Mouse (Mus musculus) hindbrain, postnatal 0 days (tissue): ENCODE data around the gene Thoc7. TPM values are rescaled to one million over a fixed set of nuclear protein-coding genes. Genes with fewer than 3 reads are reported as not detected.
"Not testable (repeated sequence)": the region's sequence is repeated elsewhere in the genome, so short reads cannot be mapped to it uniquely, and the experiment has no call there.

ENCODE experiments used
- ATAC-seq: fragments of 200-750 bp; cut with Nextera tagmentation; 2 replicates; pipeline ENCODE4 v1.8.0; 2017; ENCODE audit warnings: mild to moderate bottlenecking, moderate TSS enrichment, moderate library complexity
- DNase-seq: peaks from one replicate; pipeline ENCODE4 v3.0.0-alpha.2; 2015; ENCODE audit warnings: low spot score
- H3K27ac ChIP-seq: fragments of 300-500 bp; sonication (generic); 2 replicates; pipeline ENCODE4 v1.5.1; 2014; ENCODE audit warnings: mild to moderate bottlenecking
- H3K27me3 ChIP-seq: fragments of 300-500 bp; sonication (generic); 2 replicates; pipeline ENCODE4 v1.6.1; 2014; ENCODE audit warnings: low read length, mixed read lengths; ENCODE audit not compliant: insufficient read depth
- H3K36me3 ChIP-seq: fragments of 300-500 bp; sonication (generic); 2 replicates; pipeline ENCODE4 v1.6.1; 2014; ENCODE audit warnings: low read length, mixed read lengths; ENCODE audit not compliant: insufficient read depth
- H3K4me1 ChIP-seq: fragments of 300-500 bp; sonication (generic); 2 replicates; pipeline ENCODE4 v1.6.1; 2014; ENCODE audit warnings: antibody characterized with exemption, low read length, mixed read lengths; ENCODE audit not compliant: insufficient read depth
- H3K4me2 ChIP-seq: fragments of 300-500 bp; sonication (generic); 2 replicates; pipeline ENCODE4 v1.6.1; 2014; ENCODE audit warnings: low read depth, mild to moderate bottlenecking, low read length, moderate library complexity, mixed read lengths
- H3K4me3 ChIP-seq: fragments of 300-500 bp; sonication (generic); 2 replicates; pipeline ENCODE4 v1.5.1; 2014; ENCODE audit warnings: low read length
- H3K9ac ChIP-seq: fragments of 300-500 bp; sonication (generic); replicated peaks from 2 replicates; pipeline ENCODE4 v1.6.1; 2014; ENCODE audit warnings: mild to moderate bottlenecking, low read length, moderate library complexity, mixed read lengths
- H3K9me3 ChIP-seq: fragments of 300-500 bp; sonication (generic); 2 replicates; pipeline ENCODE4 v1.6.1; 2016; ENCODE audit warnings: low read length, mixed read lengths
- CTCF ChIP-seq: IDR thresholded peaks from 2 replicates; pipeline ENCODE4 v1.5.1; 2016; ENCODE audit warnings: antibody characterized with exemption, control low read depth, low read depth
- WGBS: fragments of 180-500 bp; shearing (Covaris S2); extraction: QIAGEN DNeasy Blood & Tissue Kit; methylation state at CpG from one replicate; pipeline ENCODE4 v1.1.7; 2014; 5-methylcytosine and 5-hydroxymethylcytosine counted together
- polyA plus RNA-seq: library from polyadenylated mRNA; unstranded; fragments of >200 nt; fragmentation: Nextera tagmentation; extraction: Ambion mirVana; gene quantifications from 2 replicates; pipeline ENCODE4 v1.2.1, GENCODE M21; 2015
- total RNA-seq: library from RNA; depleted of rRNA; stranded (reverse); fragments of >200 nt; gene quantifications from 2 replicates; pipeline ENCODE4 v1.2.3, GENCODE M21; 2014

Gene Thoc7
- total and polyA plus RNA-seq, 2 experiments from 2014 or later, result 38.1 to 211 TPM

DNA sequence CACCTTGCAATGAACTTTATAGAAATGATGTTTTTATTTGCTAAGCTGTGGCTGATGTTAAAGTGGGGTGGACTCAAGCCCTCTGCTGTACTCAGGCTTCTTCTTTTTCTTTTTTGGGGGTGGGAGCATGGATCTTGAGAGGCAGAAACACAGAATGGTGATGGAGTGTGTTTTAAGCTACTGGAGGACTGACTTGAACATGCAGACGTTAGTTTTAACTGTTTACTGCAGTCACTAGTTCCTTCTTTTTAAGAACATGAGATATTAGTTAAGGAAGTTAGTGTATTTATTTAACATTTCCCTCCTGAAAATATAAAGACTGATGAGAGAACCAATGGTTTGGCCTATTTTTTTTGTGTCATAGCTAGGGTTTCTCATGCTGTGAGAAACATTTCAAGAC lies 1.9 kb upstream of the Thoc7 start:
- TF ChIP-seq CTCF, result no peak
- no peak overlapping the region for H3K27ac ChIP-seq
- no peaks in the 10 kb centered on the region for H3K9me3 ChIP-seq
- H3K27me3 ChIP-seq, result no peaks in the 10 kb centered on the region
- no peaks in the 10 kb centered on the region for H3K36me3 ChIP-seq
- ATAC-seq, result no peak
- no peak for DNase-seq
- H3K4me3 ChIP-seq, result no peak overlapping the region
- H3K9ac ChIP-seq, result no peak overlapping the region
- H3K4me2 ChIP-seq, result no peak overlapping the region
- H3K4me1 ChIP-seq, result peaks cover 13% of the 10 kb centered on the region; the same call in 1 of the 2 replicates
- 79% methylated on average over 1 of the region's 1 CpGs for WGBS

GRCm38 (mm10) chr14:13962476-13962875 lies 824 bp upstream of the Thoc7 start:
- no peaks in the 10 kb centered on the region for H3K36me3 ChIP-seq
- H3K4me1 ChIP-seq, result peaks cover 13% of the 10 kb centered on the region; the same call in 1 of the 2 replicates
- 86% methylated on average over 6 of the region's 6 CpGs for WGBS
- H3K9ac ChIP-seq, result no peak overlapping the region
- no peak for TF ChIP-seq CTCF
- no peak for DNase-seq
- H3K9me3 ChIP-seq, result no peaks in the 10 kb centered on the region
- no peak overlapping the region for H3K4me3 ChIP-seq
- ATAC-seq, result no peak
- no peak overlapping the region for H3K4me2 ChIP-seq
- H3K27ac ChIP-seq, result no peak overlapping the region
- no peaks in the 10 kb centered on the region for H3K27me3 ChIP-seq

DNA sequence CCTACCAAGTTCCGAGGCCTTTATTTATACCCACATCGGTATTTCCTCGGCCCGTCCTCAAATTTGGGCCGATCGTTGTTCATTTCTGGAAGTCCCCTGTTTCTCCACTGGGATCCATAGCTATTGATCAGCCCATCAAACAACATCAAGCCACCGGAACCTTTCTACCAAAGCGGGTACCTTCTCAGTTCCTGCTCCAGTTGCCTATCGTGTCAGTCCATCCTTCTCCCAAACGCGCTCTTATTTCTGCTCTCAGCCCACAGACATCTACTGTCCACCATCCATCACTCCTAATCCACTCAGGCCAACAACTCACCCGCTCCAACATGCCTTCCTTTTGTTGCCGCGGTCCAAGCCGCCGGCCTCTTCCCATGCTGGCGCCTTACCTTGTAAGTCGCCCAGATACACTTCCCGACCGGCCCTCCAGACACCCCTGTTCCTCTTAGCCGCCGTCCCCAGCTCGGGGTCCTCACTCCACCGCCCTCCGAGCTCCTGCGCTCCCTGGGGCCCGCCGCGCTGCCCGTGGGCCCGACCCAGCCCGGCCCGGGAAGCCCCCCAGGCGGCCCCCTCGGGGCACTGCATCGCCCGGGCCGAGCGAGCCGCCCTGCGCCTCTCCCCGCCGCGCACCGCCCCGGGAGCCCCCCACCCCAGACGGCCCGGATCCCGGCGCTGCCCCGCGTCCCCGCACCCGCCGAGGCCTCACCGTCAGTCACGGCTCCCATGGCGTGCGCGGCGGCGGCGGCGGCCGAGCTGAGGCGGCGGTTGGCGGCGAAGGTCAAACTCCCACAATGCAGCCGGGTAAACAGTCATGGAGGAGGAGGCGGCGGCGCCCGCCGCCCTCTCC lies 948 bp downstream of the Thoc7 start:
- TF ChIP-seq CTCF, result no peak
- H3K27ac ChIP-seq, result peak overlapping the region; percentile 87
- ATAC-seq, result peak; percentile 91
- H3K9me3 ChIP-seq, result no peaks in the 10 kb centered on the region
- peak; percentile 81 for DNase-seq
- 3% methylated on average over 54 of the region's 75 CpGs for WGBS
- peak overlapping the region; percentile 96 for H3K4me3 ChIP-seq
- H3K4me1 ChIP-seq, result peaks cover 13% of the 10 kb centered on the region; the same call in 1 of the 2 replicates
- no peaks in the 10 kb centered on the region for H3K27me3 ChIP-seq
- H3K4me2 ChIP-seq, result peak overlapping the region; percentile 68
- H3K9ac ChIP-seq, result peak overlapping the region; percentile 99
- 0 out of 2 replicates have a peak, but pooled peaks cover 3% of the 10 kb centered on the region for H3K36me3 ChIP-seq

- TF ChIP-seq CTCF, result no peak
- H3K9me3 ChIP-seq, result no peaks in the 10 kb centered on the region
- H3K27ac ChIP-seq, result peak overlapping the region; percentile 87
- H3K4me2 ChIP-seq, result peak overlapping the region; percentile 68
- WGBS, result 2% methylated on average over 9 of the region's 9 CpGs
- DNase-seq (peak; percentile 49), ATAC-seq (peak; percentile 53)
- H3K9ac ChIP-seq, result peak overlapping the region; percentile 99
- H3K4me1 ChIP-seq, result peaks cover 13% of the 10 kb centered on the region; the same call in 1 of the 2 replicates
- H3K36me3 ChIP-seq, result 0 out of 2 replicates have a peak, but pooled peaks cover 3% of the 10 kb centered on the region
- H3K27me3 ChIP-seq, result no peaks in the 10 kb centered on the region
- peak overlapping the region; percentile 96 for H3K4me3 ChIP-seq
Measured at GRCm38 (mm10) chr14:13960079-13960478, 1.6 kb downstream of the Thoc7 start.

DNA sequence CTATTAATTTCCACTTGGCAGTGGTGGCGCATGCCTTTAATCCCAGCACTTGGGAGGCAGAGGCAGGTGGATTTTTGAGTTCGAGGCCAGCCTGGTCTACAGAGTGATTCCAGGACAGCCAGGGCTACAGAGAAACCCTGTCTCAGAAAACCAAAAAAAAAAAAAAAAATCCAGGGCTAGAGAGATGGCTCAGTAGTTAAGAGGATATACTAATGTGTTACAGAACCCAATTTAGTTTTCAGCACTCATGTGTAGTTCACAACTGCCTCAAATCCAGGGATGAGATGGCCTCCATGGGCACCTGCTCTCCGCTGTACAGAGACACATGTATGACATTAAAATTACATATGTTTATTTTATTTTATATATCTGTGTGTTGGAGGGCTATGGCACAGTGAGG lies 9.5 kb downstream of the Thoc7 start:
- not testable (repeated sequence) for ATAC-seq, H3K9ac ChIP-seq, H3K27ac ChIP-seq, H3K4me1 ChIP-seq, DNase-seq, H3K27me3 ChIP-seq, H3K4me2 ChIP-seq, H3K9me3 ChIP-seq, H3K4me3 ChIP-seq
- WGBS, result 96% methylated on average over 3 of the region's 3 CpGs
- peaks cover 38% of the 10 kb centered on the region for H3K36me3 ChIP-seq

DNA sequence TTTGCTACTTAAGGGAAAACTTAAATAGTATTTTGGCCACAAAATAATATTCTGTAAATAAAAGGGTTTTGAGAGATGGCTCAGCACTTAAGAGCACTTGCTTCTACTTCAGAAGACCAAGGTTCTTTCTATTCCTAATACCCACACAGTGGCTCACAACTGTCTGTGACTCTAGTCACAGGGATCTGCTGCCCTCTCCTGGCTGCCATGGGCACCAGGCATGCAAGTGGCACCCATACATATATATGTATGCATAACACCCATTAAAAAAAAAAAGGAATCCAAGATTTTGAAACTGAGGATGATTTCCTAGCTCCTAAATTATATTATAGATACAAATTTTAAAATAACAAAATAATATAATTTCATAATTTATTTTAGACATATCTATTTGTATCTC lies 11.3 kb downstream of the Thoc7 start:
- Histone ChIP-seq H3K9me3 (no peaks in the 10 kb centered on the region), H3K27me3 (no peaks in the 10 kb centered on the region), H3K4me2 (no peak overlapping the region), H3K9ac (no peak overlapping the region), H3K27ac (no peak overlapping the region), H3K4me1 (no peaks in the 10 kb centered on the region), H3K36me3 (peaks cover 35% of the 10 kb centered on the region), H3K4me3 (no peak overlapping the region)
- DNase-seq, result peak; percentile 71
- peak; percentile 66; the same call in 1 of the 2 replicates for ATAC-seq
- TF ChIP-seq CTCF, result peak; percentile 76

DNA sequence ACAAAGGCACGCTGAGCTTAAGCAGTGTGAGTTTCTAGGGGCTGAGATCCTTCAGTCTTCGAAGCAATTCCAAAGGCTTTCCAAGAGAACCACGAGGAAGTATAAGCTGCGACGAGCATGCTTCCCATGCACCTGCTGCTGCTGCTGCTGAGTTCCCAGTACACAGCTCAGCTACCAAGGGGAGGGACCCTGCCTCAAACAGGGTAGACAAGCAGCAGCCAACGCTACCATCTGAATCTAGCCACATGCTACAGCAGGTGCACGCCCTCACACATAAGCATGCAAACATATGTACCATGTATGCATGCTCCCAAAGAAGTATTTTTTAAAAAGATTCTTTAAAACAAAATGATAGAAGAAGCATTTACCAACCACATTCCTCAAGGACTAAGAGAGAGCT lies 13.3 kb downstream of the Thoc7 start:
- H3K27me3 ChIP-seq, result no peaks in the 10 kb centered on the region
- H3K9me3 ChIP-seq, result no peaks in the 10 kb centered on the region
- ATAC-seq (peak; percentile 53; the same call in 1 of the 2 replicates), DNase-seq (no peak)
- H3K4me2 ChIP-seq, result no peak overlapping the region
- no peaks in the 10 kb centered on the region for H3K4me1 ChIP-seq
- no peak for TF ChIP-seq CTCF
- no peak overlapping the region for H3K27ac ChIP-seq
- H3K9ac ChIP-seq, result no peak overlapping the region
- no peak overlapping the region for H3K4me3 ChIP-seq
- 85% methylated on average over 7 of the region's 7 CpGs for WGBS
- H3K36me3 ChIP-seq, result peaks cover 35% of the 10 kb centered on the region
